Mouse (Mus musculus) heart, postnatal 25 days (tissue): ENCODE measurements around the gene BC025446. TPM values are rescaled to one million over a fixed set of nuclear protein-coding genes. Genes with fewer than 3 reads are reported as not detected.

ENCODE experiments used
- DNase-seq: peaks from one replicate; pipeline ENCODE4 v3.0.0; 2022; ENCODE audit warnings: low spot score
- intact Hi-C: fragments of 180-260 bp; cut with DNase I; formaldehyde crosslinking; loops from one replicate; pipeline ENCODE4 v1.15.1; 2025
- total RNA-seq, 2 experiments: library from RNA; stranded (reverse); gene quantifications; 2 replicates each; pipeline ENCODE4 v1.2.3; 2021

The BC025446 gene
- total RNA-seq, 2 experiments from 2014 or later: not detected

DNA sequence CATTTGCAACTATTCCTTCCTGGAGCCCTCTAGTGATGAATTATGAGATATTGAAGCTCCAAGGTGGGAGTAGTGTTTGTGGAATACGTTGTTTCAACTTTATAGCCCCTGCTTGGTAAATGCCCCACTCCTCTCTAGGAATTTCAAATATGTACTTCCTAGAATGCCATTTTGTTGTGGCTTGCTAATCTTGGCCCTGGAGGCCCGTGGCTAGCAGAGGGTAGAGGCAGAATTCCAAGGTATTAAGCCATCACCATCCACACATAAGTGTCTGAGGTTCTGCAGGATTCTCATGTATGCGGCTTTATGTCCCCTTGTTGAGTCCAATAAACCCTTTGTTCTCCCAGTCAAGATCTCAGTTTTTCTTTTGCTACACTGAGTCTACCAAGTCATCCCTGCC, 55.7 kb downstream of the BC025446 start:
- intact Hi-C loops: no loop called here
- no peak for DNase-seq

Other genes with a start within 250 kb of the BC025446 start
- gene Ly6i, start 232.9 kb upstream of the BC025446 start, total RNA-seq: under 1 TPM; 0.36 to 0.61 TPM
- gene Ly6a, start 218.3 kb upstream of the BC025446 start, total RNA-seq: 100 to 1,000 TPM in 1 of 2 experiments, 10 to 100 TPM in 1; 94.6 to 124 TPM
- gene Ly6c1, start 167.5 kb upstream of the BC025446 start, total RNA-seq: 100 to 1,000 TPM; 221 to 300 TPM
- gene Ly6c2, start 104.4 kb upstream of the BC025446 start, total RNA-seq: 1 to 10 TPM; 8.8 to 9.7 TPM
- gene Ly6g, start 61.1 kb upstream of the BC025446 start, total RNA-seq: not detected
- gene Ly6f, start 52.0 kb downstream of the BC025446 start, total RNA-seq: not detected